Mouse (Mus musculus): ENCODE measurements at regions not wholly inside any gene's neighbourhood (a gene's known extent, or its start where the extent isn't known, plus 50 kb on each side); places are given as distances from the start of the nearest gene placed in this dataset.

GRCm38 (mm10) chr8:90013755-90014154, 334.4 kb downstream of the Tox3 start:
- no peak for TF ChIP-seq ZC3H11A (IDR thresholded peaks at IDR 0.05; ENCODE audit: low read depth, low read length)
- TF ChIP-seq POLR2A (IDR thresholded peaks at IDR 0.05; ENCODE audit: low read depth, low read length): no peak
- no peak for TF ChIP-seq RCOR1 (conservative IDR thresholded peaks at IDR 0.05; ENCODE audit: low read depth, low read length)
- TF ChIP-seq CTCF (conservative IDR thresholded peaks at IDR 0.05 in 1 of 2, IDR thresholded peaks at IDR 0.05 in 1 of 2; ENCODE audit: low read depth in 2 of 2, low read length in 2 of 2): no peak
- no peak for TF ChIP-seq SMC3 (IDR thresholded peaks at IDR 0.05; ENCODE audit: low read depth, low read length)
- no peak for TF ChIP-seq EP300 (IDR thresholded peaks at IDR 0.05; ENCODE audit: low read length)
- TF ChIP-seq JUND (conservative IDR thresholded peaks at IDR 0.05; ENCODE audit: low read depth, low read length): no peak
- TF ChIP-seq MEF2A (IDR thresholded peaks at IDR 0.05; ENCODE audit: borderline replicate concordance, low read depth, low read length): no peak
- no peak for TF ChIP-seq MAFK (IDR thresholded peaks at IDR 0.05; ENCODE audit: insufficient replicate concordance, low read length)
